Mouse (Mus musculus) ES-Bruce4 (cell line): ENCODE data around the gene Tnrc6c.

Experiments
- EP300 ChIP-seq: IDR thresholded peaks from 2 replicates; pipeline ENCODE4 v1.6.1; 2011; ENCODE audit warnings: low read depth, low read length; ENCODE audit not compliant: insufficient read depth
- POLR2A ChIP-seq: IDR thresholded peaks from one replicate; pipeline ENCODE4 v1.8.1; 2011; ENCODE audit warnings: low read length; ENCODE audit not compliant: insufficient read depth

- TF ChIP-seq EP300: no peak
- no peak for TF ChIP-seq POLR2A
These were observed 11.9 kb upstream of the Tnrc6c start for GRCm38 (mm10) chr11:117642181-117642580.
